In genomic region chr15:94137159-94137952, GRCm38 (mm10) we compare ENCODE assay signal across 11 mouse cellular contexts.
DNase-seq lines count a peak whose midpoint lies in the region; ATAC-seq lines count a peak whose summit lies in the region.
"Had no signal": no experiment of that assay in that cellular context is flagged by ENCODE, and none has a peak within 500 bp of the region (broad histone marks: within the 10 kb centered on the region; RNA-seq: fewer than 3 reads in every experiment).

No protein-coding gene starts in this region.

- H3K9ac ChIP-seq in intestine, embryonic 14.5 days (ENCODE audit: low read length), result no peak overlapping the region
- H3K9ac ChIP-seq in intestine, embryonic 16.5 days (ENCODE audit: low read depth, low read length), result no peak overlapping the region
- peak overlapping the region; percentile 35 for H3K9ac ChIP-seq in hindbrain, embryonic 16.5 days (ENCODE audit: low read depth, low read length)
- no peak overlapping the region for H3K9ac ChIP-seq in midbrain, embryonic 12.5 days (replicated peaks)
- H3K9ac ChIP-seq: heart, embryonic 12.5 days had no signal

- ATAC-seq in intestine, embryonic 14.5 days (replicated peaks; ENCODE audit: low FRiP score, low TSS enrichment, low read depth), result no peak
- no peak for ATAC-seq in intestine, embryonic 16.5 days
- ATAC-seq in hindbrain, embryonic 16.5 days, result no peak
- ATAC-seq in midbrain, embryonic 12.5 days (ENCODE audit: low FRiP score, low read depth), result peak; percentile 80

- WGBS in intestine, embryonic 14.5 days, result 73% methylated on average over 27 of the region's 27 CpGs
- WGBS in intestine, embryonic 16.5 days, result 69% methylated on average over 27 of the region's 27 CpGs
- WGBS in embryonic facial prominence, embryonic 10.5 days, result 82% methylated on average over 27 of the region's 27 CpGs
- 50% methylated on average over 27 of the region's 27 CpGs for WGBS in hindbrain, embryonic 16.5 days
- WGBS in midbrain, embryonic 12.5 days, result 69% methylated on average over 27 of the region's 27 CpGs

- H3K9me3 ChIP-seq in intestine, embryonic 14.5 days (ENCODE audit: control insufficient read depth, low read length), result no peaks in the 10 kb centered on the region
- H3K9me3 ChIP-seq in intestine, embryonic 16.5 days (ENCODE audit: control insufficient read depth, low read length), result no peaks in the 10 kb centered on the region
- H3K9me3 ChIP-seq in embryonic facial prominence, embryonic 10.5 days, result peaks cover 6% of the 10 kb centered on the region
- H3K9me3 ChIP-seq in hindbrain, embryonic 16.5 days (ENCODE audit: control insufficient read depth, low read length), result 0 out of 2 replicates have a peak, but pooled peaks cover 2% of the 10 kb centered on the region
- no peaks in the 10 kb centered on the region for H3K9me3 ChIP-seq in midbrain, embryonic 12.5 days

- peak; percentile 37 for DNase-seq in intestine, embryonic 14.5 days (ENCODE audit: low spot score)
- no peak for DNase-seq in embryonic facial prominence, embryonic 10.5 days (ENCODE audit: low spot score)
- DNase-seq in adrenal gland, postnatal 36 days, result no peak
- no peak for DNase-seq in adrenal gland, postnatal 14 days
- DNase-seq in thymus, postnatal 25 days, result no peak
- DNase-seq: kidney, postnatal 10 days; lung, adult 18-20 months had no signal

- H3K27me3 ChIP-seq in intestine, embryonic 14.5 days (replicated peaks; ENCODE audit: control insufficient read depth, insufficient read depth, low read length), result no peaks in the 10 kb centered on the region
- no peaks in the 10 kb centered on the region for H3K27me3 ChIP-seq in intestine, embryonic 16.5 days (replicated peaks; ENCODE audit: control insufficient read depth, insufficient read depth, low read length)
- no peaks in the 10 kb centered on the region for H3K27me3 ChIP-seq in embryonic facial prominence, embryonic 10.5 days (replicated peaks; ENCODE audit: low read depth, poor library complexity, severe bottlenecking)
- H3K27me3 ChIP-seq in hindbrain, embryonic 16.5 days (replicated peaks; ENCODE audit: control insufficient read depth, insufficient read depth, low read length), result no peaks in the 10 kb centered on the region
- H3K27me3 ChIP-seq in midbrain, embryonic 12.5 days, result no peaks in the 10 kb centered on the region
- H3K27me3 ChIP-seq: heart, embryonic 12.5 days had no signal

- H3K36me3 ChIP-seq in intestine, embryonic 14.5 days (ENCODE audit: control insufficient read depth, insufficient read depth, low read length), result no peaks in the 10 kb centered on the region
- H3K36me3 ChIP-seq in intestine, embryonic 16.5 days (ENCODE audit: control insufficient read depth, insufficient read depth, low read length), result no peaks in the 10 kb centered on the region
- no peaks in the 10 kb centered on the region for H3K36me3 ChIP-seq in embryonic facial prominence, embryonic 10.5 days (replicated peaks)
- no peaks in the 10 kb centered on the region for H3K36me3 ChIP-seq in hindbrain, embryonic 16.5 days (ENCODE audit: control insufficient read depth, insufficient read depth, low read length)
- no peaks in the 10 kb centered on the region for H3K36me3 ChIP-seq in midbrain, embryonic 12.5 days
- H3K36me3 ChIP-seq: heart, embryonic 12.5 days had no signal

- no peak overlapping the region for H3K4me3 ChIP-seq in intestine, embryonic 14.5 days (ENCODE audit: low read depth, low read length)
- no peak overlapping the region for H3K4me3 ChIP-seq in intestine, embryonic 16.5 days (ENCODE audit: low read length)
- no peak overlapping the region for H3K4me3 ChIP-seq in embryonic facial prominence, embryonic 10.5 days
- peak overlapping the region; percentile 24 for H3K4me3 ChIP-seq in hindbrain, embryonic 16.5 days (ENCODE audit: low read length)
- H3K4me3 ChIP-seq in midbrain, embryonic 12.5 days, result no peak overlapping the region
- H3K4me3 ChIP-seq: heart, embryonic 12.5 days had no signal

- no peak overlapping the region for H3K4me2 ChIP-seq in intestine, embryonic 14.5 days (ENCODE audit: low read length)
- no peak overlapping the region for H3K4me2 ChIP-seq in intestine, embryonic 16.5 days (ENCODE audit: low read depth, low read length)
- H3K4me2 ChIP-seq in hindbrain, embryonic 16.5 days (ENCODE audit: low read length), result peak overlapping the region; percentile 49
- no peak overlapping the region; the same call in 1 of the 2 replicates for H3K4me2 ChIP-seq in midbrain, embryonic 12.5 days (replicated peaks)
- H3K4me2 ChIP-seq: heart, embryonic 12.5 days had no signal

- H3K4me1 ChIP-seq in intestine, embryonic 14.5 days (replicated peaks; ENCODE audit: control insufficient read depth, insufficient read depth, low read length), result no peaks in the 10 kb centered on the region; the same call in 1 of the 2 replicates
- no peaks in the 10 kb centered on the region for H3K4me1 ChIP-seq in intestine, embryonic 16.5 days (ENCODE audit: control insufficient read depth, insufficient read depth, low read length)
- H3K4me1 ChIP-seq in embryonic facial prominence, embryonic 10.5 days, result peaks cover 16% of the 10 kb centered on the region
- no peaks in the 10 kb centered on the region for H3K4me1 ChIP-seq in hindbrain, embryonic 16.5 days (ENCODE audit: control insufficient read depth, insufficient read depth, low read depth, low read length)
- H3K4me1 ChIP-seq in midbrain, embryonic 12.5 days, result no peaks in the 10 kb centered on the region
- H3K4me1 ChIP-seq: heart, embryonic 12.5 days had no signal

- no peak overlapping the region for H3K27ac ChIP-seq in intestine, embryonic 14.5 days (ENCODE audit: low read depth)
- H3K27ac ChIP-seq in intestine, embryonic 16.5 days (ENCODE audit: low read length), result no peak overlapping the region
- H3K27ac ChIP-seq in embryonic facial prominence, embryonic 10.5 days (replicated peaks), result peak overlapping the region; percentile 14; the same call in 1 of the 2 replicates
- H3K27ac ChIP-seq in hindbrain, embryonic 16.5 days (ENCODE audit: low read depth, low read length), result no peak overlapping the region
- H3K27ac ChIP-seq in midbrain, embryonic 12.5 days (replicated peaks), result 0 out of 2 replicates have a peak overlapping the region, but pooled peaks have one; percentile 3

Comparison
In these comparisons a context has a peak if more than half of its experiments do, and no peak if none do; other contexts are left out.
1. H3K27ac ChIP-seq: peak in embryonic facial prominence, embryonic 10.5 days (single experiment) and midbrain, embryonic 12.5 days (single experiment); none in intestine, embryonic 14.5 days (single experiment), intestine, embryonic 16.5 days (single experiment) and hindbrain, embryonic 16.5 days (single experiment).